Mouse (Mus musculus) midbrain, embryonic 15.5 days (tissue): Measurements from ENCODE around the gene Prkce. TPM values are rescaled to one million over a fixed set of nuclear protein-coding genes. Genes with fewer than 3 reads are reported as not detected.

Experiments
- ATAC-seq: fragments of 200-750 bp; cut with Nextera tagmentation; replicated peaks from 2 replicates; pipeline ENCODE4 v1.8.0; 2017; ENCODE audit warnings: moderate TSS enrichment
- H3K27ac ChIP-seq: fragments of 300-500 bp; sonication (generic); 2 replicates; pipeline ENCODE4 v1.5.1; 2015; ENCODE audit warnings: mild to moderate bottlenecking, inconsistent platforms
- H3K27me3 ChIP-seq: fragments of 300-500 bp; sonication (generic); replicated peaks from 2 replicates; pipeline ENCODE4 v1.6.1; 2015; ENCODE audit warnings: inconsistent platforms
- H3K36me3 ChIP-seq: fragments of 300-500 bp; sonication (generic); replicated peaks from 2 replicates; pipeline ENCODE4 v1.6.1; 2015; ENCODE audit warnings: inconsistent platforms
- H3K4me1 ChIP-seq: fragments of 300-500 bp; sonication (generic); 2 replicates; pipeline ENCODE4 v1.6.1; 2015; ENCODE audit warnings: inconsistent platforms
- H3K4me2 ChIP-seq: fragments of 300-500 bp; sonication (generic); 2 replicates; pipeline ENCODE4 v1.6.1; 2015; ENCODE audit warnings: inconsistent platforms, mild to moderate bottlenecking, moderate library complexity
- H3K4me3 ChIP-seq: fragments of 300-500 bp; sonication (generic); 2 replicates; pipeline ENCODE4 v1.5.1; 2015; ENCODE audit warnings: mild to moderate bottlenecking, inconsistent platforms
- H3K9ac ChIP-seq: fragments of 300-500 bp; sonication (generic); 2 replicates; pipeline ENCODE4 v1.6.1; 2015; ENCODE audit warnings: mild to moderate bottlenecking, inconsistent platforms
- H3K9me3 ChIP-seq: fragments of 300-500 bp; sonication (generic); 2 replicates; pipeline ENCODE4 v1.6.1; 2016; ENCODE audit warnings: inconsistent platforms
- WGBS: fragments of 180-500 bp; shearing (Covaris S2); methylation state at CpG from one replicate; pipeline ENCODE4 v1.1.7; 2015; ENCODE audit warnings: mixed read lengths; 5-methylcytosine and 5-hydroxymethylcytosine counted together
- polyA plus RNA-seq: library from polyadenylated mRNA; unstranded; fragments of >200 nt; fragmentation: Nextera tagmentation; extraction: Ambion mirVana; gene quantifications from 2 replicates; pipeline ENCODE4 v1.2.1, GENCODE M21; 2015

The Prkce gene
- polyA plus RNA-seq, 1 experiment from 2014 or later, result 38.5 TPM

DNA sequence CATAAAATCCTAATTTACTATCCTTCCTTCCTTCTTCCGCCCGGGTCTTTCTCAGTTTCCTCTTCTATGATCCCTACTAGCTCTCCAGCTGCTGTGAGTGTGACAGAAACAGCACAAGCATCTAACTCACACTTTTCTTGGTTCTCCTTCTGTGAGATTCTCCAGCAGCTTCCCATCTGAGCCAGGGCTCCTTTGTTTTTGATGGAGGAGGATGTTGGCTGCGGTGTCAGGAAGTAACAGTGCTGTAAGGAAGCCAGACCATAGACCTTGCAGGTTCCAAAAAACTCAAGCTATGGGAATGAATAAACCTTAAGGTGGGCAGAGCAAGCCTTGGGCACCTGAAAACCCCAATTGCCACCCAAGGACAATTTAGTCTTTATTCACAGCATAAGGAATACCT is 537.7 kb downstream of the Prkce start:
- no peak overlapping the region for H3K9ac ChIP-seq
- no peak overlapping the region for H3K27ac ChIP-seq
- H3K27me3 ChIP-seq, result no peaks in the 10 kb centered on the region
- H3K36me3 ChIP-seq, result no peaks in the 10 kb centered on the region
- H3K4me3 ChIP-seq, result no peak overlapping the region
- ATAC-seq, result no peak
- no peaks in the 10 kb centered on the region for H3K4me1 ChIP-seq
- no peak overlapping the region for H3K4me2 ChIP-seq
- 89% methylated on average over 3 of the region's 3 CpGs for WGBS
- no peaks in the 10 kb centered on the region for H3K9me3 ChIP-seq

DNA sequence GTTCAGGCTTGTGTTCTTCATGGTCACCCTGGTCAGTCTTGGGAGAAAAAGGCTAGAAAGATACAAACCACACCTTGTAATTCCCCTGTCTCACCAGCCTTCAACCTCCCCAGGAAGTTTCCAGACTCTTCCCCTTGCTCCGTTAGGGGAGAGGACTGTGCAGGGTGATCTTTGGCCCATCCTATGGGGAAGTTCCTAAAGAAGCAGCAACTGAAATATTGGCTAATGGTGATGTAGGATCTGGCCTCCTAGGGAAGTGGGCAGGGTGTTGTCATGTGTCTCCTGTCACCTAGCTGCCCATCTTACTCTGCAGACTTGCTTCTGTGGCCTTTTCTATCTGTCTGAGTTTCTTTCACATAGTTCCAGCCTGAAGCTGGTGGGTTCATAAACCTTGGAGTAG is 538.9 kb downstream of the Prkce start:
- H3K4me1 ChIP-seq, result no peaks in the 10 kb centered on the region
- no peaks in the 10 kb centered on the region for H3K36me3 ChIP-seq
- H3K4me2 ChIP-seq, result no peak overlapping the region
- no peaks in the 10 kb centered on the region for H3K27me3 ChIP-seq
- no peaks in the 10 kb centered on the region for H3K9me3 ChIP-seq
- ATAC-seq, result no peak
- H3K9ac ChIP-seq, result no peak overlapping the region
- no peak overlapping the region for H3K4me3 ChIP-seq
- 82% methylated on average over 1 of the region's 1 CpGs for WGBS
- no peak overlapping the region for H3K27ac ChIP-seq

Other genes starting within 250 kb of the Prkce start
- gene Srbd1, start 22.6 kb upstream of the Prkce start, polyA plus RNA-seq, result 13.5 and 14.8 TPM in 2 replicates